In genomic region chr2:9369572-9369971, GRCm38 (mm10) we compare ENCODE assay signal across 18 mouse cellular contexts.
"Had no signal": no experiment of that assay in that cellular context is flagged by ENCODE, and none has a peak within 500 bp of the region (broad histone marks: within the 10 kb centered on the region; RNA-seq: fewer than 3 reads in every experiment).

No protein-coding gene starts in this region.

- H3K36me3 ChIP-seq: limb, embryonic 12.5 days; limb, embryonic 15.5 days; midbrain, embryonic 12.5 days; midbrain, embryonic 15.5 days; neural tube, embryonic 12.5 days; neural tube, embryonic 15.5 days had no signal

- H3K27ac ChIP-seq: kidney, postnatal 0 days; layer of hippocampus, adult 2 months; limb, embryonic 12.5 days; limb, embryonic 15.5 days; liver, embryonic 14.5 days; macrophage; midbrain, embryonic 12.5 days; midbrain, embryonic 15.5 days; neural tube, embryonic 12.5 days; neural tube, embryonic 15.5 days had no signal

- H3K27me3 ChIP-seq: limb, embryonic 12.5 days; limb, embryonic 15.5 days; midbrain, embryonic 12.5 days; midbrain, embryonic 15.5 days; neural tube, embryonic 12.5 days; neural tube, embryonic 15.5 days had no signal

- H3K4me1 ChIP-seq: limb, embryonic 12.5 days; limb, embryonic 15.5 days; midbrain, embryonic 12.5 days; midbrain, embryonic 15.5 days; neural tube, embryonic 12.5 days; neural tube, embryonic 15.5 days had no signal

- H3K9ac ChIP-seq: limb, embryonic 12.5 days; limb, embryonic 15.5 days; liver, embryonic 14.5 days; liver, postnatal 0 days; lung, embryonic 14.5 days; midbrain, embryonic 12.5 days; midbrain, embryonic 15.5 days; neural tube, embryonic 12.5 days; neural tube, embryonic 15.5 days had no signal

- ATAC-seq: liver, postnatal 0 days; lung, postnatal 0 days; midbrain, embryonic 15.5 days had no signal

- H3K4me3 ChIP-seq: layer of hippocampus, adult 2 months; limb, embryonic 12.5 days; limb, embryonic 15.5 days; midbrain, embryonic 12.5 days; midbrain, embryonic 15.5 days; neural tube, embryonic 12.5 days; neural tube, embryonic 15.5 days had no signal

- DNase-seq: kidney, postnatal 25 days; left cerebral cortex, postnatal 4 days; liver, postnatal 0 days; lung, embryonic 14.5 days; thymus, adult 18-20 months; thymus, postnatal 36 days had no signal

- H3K4me2 ChIP-seq: limb, embryonic 12.5 days; limb, embryonic 15.5 days; liver, embryonic 11.5 days; lung, embryonic 14.5 days; midbrain, embryonic 12.5 days; midbrain, embryonic 15.5 days; neural tube, embryonic 12.5 days; neural tube, embryonic 15.5 days had no signal

- H3K9me3 ChIP-seq: limb, embryonic 12.5 days; limb, embryonic 15.5 days; midbrain, embryonic 12.5 days; midbrain, embryonic 15.5 days; neural tube, embryonic 12.5 days; neural tube, embryonic 15.5 days had no signal
